Mouse (Mus musculus): ENCODE data around the gene Gm13212.
"Not testable (repeated sequence)": the region's sequence is repeated elsewhere in the genome, so short reads cannot be mapped to it uniquely, and the experiment has no call there.

GRCm38 (mm10) chr4:145580333-145580732 is 4.6 kb upstream of the Gm13212 start:
- TF ChIP-seq NRF1 (IDR thresholded peaks at IDR 0.05; ENCODE audit: insufficient read depth, low read depth, low read length, poor library complexity, severe bottlenecking); CTCF (IDR thresholded peaks at IDR 0.05 in 2 of 3, conservative IDR thresholded peaks at IDR 0.05 in 1 of 3; ENCODE audit: control insufficient read depth in 1 of 3, insufficient read depth in 1 of 3, low read depth in 2 of 3, low read length in 3 of 3, poor library complexity in 1 of 3, severe bottlenecking in 1 of 3); TCF12 (IDR thresholded peaks at IDR 0.05; ENCODE audit: low read depth, low read length): not testable (repeated sequence)
